In the genomic region with DNA sequence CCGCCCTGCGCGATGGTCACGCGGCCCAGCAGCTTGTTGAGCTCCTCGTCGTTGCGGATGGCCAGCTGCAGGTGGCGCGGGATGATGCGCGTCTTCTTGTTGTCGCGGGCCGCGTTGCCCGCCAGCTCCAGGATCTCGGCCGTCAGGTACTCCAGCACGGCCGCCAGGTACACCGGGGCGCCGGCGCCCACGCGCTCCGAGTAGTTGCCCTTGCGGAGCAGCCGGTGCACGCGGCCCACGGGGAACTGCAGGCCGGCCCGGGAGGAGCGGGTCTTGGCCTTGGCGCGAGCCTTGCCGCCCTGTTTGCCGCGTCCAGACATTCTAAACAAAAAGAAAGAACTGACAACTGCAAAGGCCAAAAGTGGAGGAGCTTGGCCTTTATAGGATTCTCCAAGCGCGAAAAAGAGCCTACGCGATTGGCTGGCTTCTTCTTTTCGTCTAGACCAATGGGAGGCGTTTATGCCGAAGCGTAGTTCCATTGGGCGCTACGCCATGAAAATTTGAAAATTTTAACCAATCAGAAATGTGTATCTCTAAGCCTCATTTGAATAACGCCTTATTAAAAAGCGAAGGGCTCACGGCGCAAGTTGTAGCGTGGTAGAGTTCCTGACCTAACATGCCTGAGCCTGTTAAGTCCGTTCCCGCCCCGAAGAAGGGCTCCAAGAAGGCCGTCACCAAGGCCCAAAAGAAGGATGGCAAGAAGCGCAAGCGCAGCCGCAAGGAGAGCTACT, we compare ENCODE assay signal across 8 mouse cellular contexts. TPM values are rescaled to one million over a fixed set of nuclear protein-coding genes. Genes with fewer than 3 reads are reported as not detected.
A peak's percentile ranks its signal among the peaks of the same experiment; 100 is the strongest.
DNase-seq lines count a peak whose midpoint lies in the region; ATAC-seq and TF ChIP-seq lines count a peak whose summit lies in the region.
"Not testable (repeated sequence)": the region's sequence is repeated elsewhere in the genome, so short reads cannot be mapped to it uniquely, and the experiment has no call there.

Hist1h2an (minus strand) TSS at position 320 of the 731 bp plus-strand sequence.
Hist1h2bp (plus strand) TSS at position 563 of the 731 bp plus-strand sequence.

- intact Hi-C loops in heart, postnatal 10 days (cut with DNase I), result not testable (repeated sequence)

- peak within 1 kb of the TSS; percentile 69 for H3K4me3 ChIP-seq in E14TG2a.4 (replicated peaks; ENCODE audit: low read length)
- H3K4me3 ChIP-seq in forebrain, embryonic 13.5 days, result peak within 1 kb of the TSS; percentile 39
- peak within 1 kb of the TSS; percentile 45 for H3K4me3 ChIP-seq in liver, postnatal 0 days (ENCODE audit: low read depth, low read length)
- peak within 1 kb of the TSS; percentile 29 for H3K4me3 ChIP-seq in neural tube, embryonic 14.5 days (ENCODE audit: low read depth, low read length)

- peak within 1 kb of the TSS; percentile 62 for H3K4me2 ChIP-seq in forebrain, embryonic 13.5 days
- H3K4me2 ChIP-seq in liver, postnatal 0 days (ENCODE audit: low read depth, low read length), result peak within 1 kb of the TSS; percentile 68
- peak within 1 kb of the TSS; percentile 56 for H3K4me2 ChIP-seq in neural tube, embryonic 14.5 days (ENCODE audit: low read depth, low read length)

- peak; percentile 97 for ATAC-seq in cerebellum, adult (ENCODE audit: insufficient number of reproducible peaks, low FRiP score, low TSS enrichment)
- peak; percentile 94 for ATAC-seq in forebrain, embryonic 13.5 days
- ATAC-seq in liver, postnatal 0 days, result peak; percentile 90
- peak; percentile 95 for ATAC-seq in neural tube, embryonic 14.5 days (ENCODE audit: low read depth)

- peak; percentile 96 for DNase-seq in heart, postnatal 10 days
- DNase-seq in large intestine, adult 2 months (ENCODE audit: low read depth, low spot score), result peak; percentile 86
- DNase-seq in liver, postnatal 0 days, result peak; percentile 89
- peak; percentile 78 for DNase-seq in testis, postnatal 10 days (ENCODE audit: low spot score)

- H3K9me3 ChIP-seq in E14TG2a.4 (ENCODE audit: low read length); forebrain, embryonic 13.5 days (replicated peaks); liver, postnatal 0 days (ENCODE audit: low read length); neural tube, embryonic 14.5 days (ENCODE audit: control insufficient read depth, low read length): not testable (repeated sequence)

- TF ChIP-seq EP300 in liver, postnatal 0 days (IDR thresholded peaks at IDR 0.05; ENCODE audit: low read depth), result peak; percentile 67; the same call in 1 of the 2 replicates

- not testable (repeated sequence) for TF ChIP-seq CTCF in E14TG2a.4 (conservative IDR thresholded peaks at IDR 0.05; ENCODE audit: low read length)
- peak; percentile 12; the same call in 1 of the 2 replicates for TF ChIP-seq CTCF in liver, postnatal 0 days (IDR thresholded peaks at IDR 0.05; ENCODE audit: low read depth)

- peak within 1 kb of the TSS; percentile 69 for H3K9ac ChIP-seq in forebrain, embryonic 13.5 days
- H3K9ac ChIP-seq in liver, postnatal 0 days (replicated peaks), result peak within 1 kb of the TSS; percentile 70
- not testable (repeated sequence) for H3K9ac ChIP-seq in neural tube, embryonic 14.5 days (replicated peaks; ENCODE audit: low read depth, low read length)

- peak within 1 kb of the TSS; percentile 90 for H3K27ac ChIP-seq in forebrain, embryonic 13.5 days
- H3K27ac ChIP-seq in liver, postnatal 0 days (ENCODE audit: low read depth), result peak within 1 kb of the TSS; percentile 91
- peak within 1 kb of the TSS; percentile 52 for H3K27ac ChIP-seq in neural tube, embryonic 14.5 days (ENCODE audit: low read depth, low read length)

- H3K27me3 ChIP-seq in E14TG2a.4 (ENCODE audit: insufficient read depth, low read length); forebrain, embryonic 13.5 days; liver, postnatal 0 days (ENCODE audit: insufficient read depth, low read length); neural tube, embryonic 14.5 days (ENCODE audit: control insufficient read depth, insufficient read depth, low read length): not testable (repeated sequence)

- under 1% methylated on average over 40 of the region's 63 CpGs for WGBS in forebrain, embryonic 13.5 days
- WGBS in large intestine, adult 2 months, result under 1% methylated on average over 40 of the region's 63 CpGs
- under 1% methylated on average over 35 of the region's 63 CpGs for WGBS in liver, postnatal 0 days (ENCODE audit: insufficient replicate concordance)
- under 1% methylated on average over 35 of the region's 63 CpGs for WGBS in neural tube, embryonic 14.5 days

- not testable (repeated sequence) for H3K36me3 ChIP-seq in E14TG2a.4 (ENCODE audit: insufficient read depth, low read length); forebrain, embryonic 13.5 days (ENCODE audit: poor library complexity, severe bottlenecking); liver, postnatal 0 days (replicated peaks; ENCODE audit: insufficient read depth, low read length); neural tube, embryonic 14.5 days (ENCODE audit: control insufficient read depth, insufficient read depth, low read length)

- H3K4me1 ChIP-seq in E14TG2a.4 (replicated peaks; ENCODE audit: low read depth, low read length), result peaks cover 72% of the 10 kb centered on the region
- peaks cover 50% of the 10 kb centered on the region for H3K4me1 ChIP-seq in forebrain, embryonic 13.5 days
- peaks cover 23% of the 10 kb centered on the region for H3K4me1 ChIP-seq in liver, postnatal 0 days (ENCODE audit: insufficient read depth)
- H3K4me1 ChIP-seq in neural tube, embryonic 14.5 days (ENCODE audit: control insufficient read depth, insufficient read depth, low read length), result peaks cover 23% of the 10 kb centered on the region

RNA-seq across cellular contexts. Expression of gene Hist1h2an, which starts in this region (rescaled TPM):
- 12.8 and 16.1 TPM in 2 replicates for polyA plus RNA-seq in forebrain, embryonic 13.5 days (2015; fragmentation: Nextera tagmentation; extraction: Ambion mirVana)
- total RNA-seq in heart, postnatal 10 days (2021), result 10 to 100 TPM; 37.7 to 43.5 TPM
- 7.4 and 15.3 TPM in 2 replicates for polyA plus RNA-seq in large intestine, adult 2 months (2012; rRNA removed)
- 8.4 and 11.4 TPM in 2 replicates for polyA plus RNA-seq in liver, postnatal 0 days (2015; fragmentation: Nextera tagmentation; extraction: Ambion mirVana)
- not detected in 2 replicates for polyA plus RNA-seq in neural tube, embryonic 14.5 days (2014; fragmentation: Nextera tagmentation; extraction: Ambion mirVana)

RNA-seq across cellular contexts. Expression of gene Hist1h2bp, which starts in this region (rescaled TPM):
- polyA plus RNA-seq in forebrain, embryonic 13.5 days (2015; fragmentation: Nextera tagmentation; extraction: Ambion mirVana), result 2.1 and 2.3 TPM in 2 replicates
- 10 to 100 TPM; 80.8 to 84.7 TPM for total RNA-seq in heart, postnatal 10 days (2021)
- 2.1 and 5.4 TPM in 2 replicates for polyA plus RNA-seq in large intestine, adult 2 months (2012; rRNA removed)
- 2.4 and 4.6 TPM in 2 replicates for polyA plus RNA-seq in liver, postnatal 0 days (2015; fragmentation: Nextera tagmentation; extraction: Ambion mirVana)
- 0.54 TPM in 1 of 2 replicates, not detected in the other for polyA plus RNA-seq in neural tube, embryonic 14.5 days (2014; fragmentation: Nextera tagmentation; extraction: Ambion mirVana)

Comparison
In these comparisons a context has a peak if more than half of its experiments do, and no peak if none do; other contexts are left out.
1. Peak in every context shown above with its lines: DNase-seq, ATAC-seq, H3K4me3 ChIP-seq and H3K27ac ChIP-seq.
2. Peak in ATAC-seq, H3K4me3 ChIP-seq, H3K27ac ChIP-seq and H3K4me2 ChIP-seq in neural tube, embryonic 14.5 days; RNA of the genes that start here not detected or under 1 TPM.